Mouse (Mus musculus) CD8-positive naive resting alpha-beta T cell, adult 2 months (primary cell): ENCODE data around the gene Vti1a.

Experiments
- DNase-seq, 2 experiments: peaks; one replicate each; pipeline ENCODE4 v3.0.0; 2022; ENCODE audit warnings: low read depth in 2 of 2, low spot score in 2 of 2

Vti1a gene

GRCm38 (mm10) chr19:55316109-55316714 is at the start of gene Vti1a:
Gene Vti1a, plus strand, starts transcription at chr19:55316295.
- peak; percentile 79 to 84 for DNase-seq

GRCm38 (mm10) chr19:55266786-55267185 is 49.3 kb upstream of the Vti1a start:
- DNase-seq, result no peak

GRCm38 (mm10) chr19:55268150-55268549 is 47.9 kb upstream of the Vti1a start:
- no peak for DNase-seq

DNA sequence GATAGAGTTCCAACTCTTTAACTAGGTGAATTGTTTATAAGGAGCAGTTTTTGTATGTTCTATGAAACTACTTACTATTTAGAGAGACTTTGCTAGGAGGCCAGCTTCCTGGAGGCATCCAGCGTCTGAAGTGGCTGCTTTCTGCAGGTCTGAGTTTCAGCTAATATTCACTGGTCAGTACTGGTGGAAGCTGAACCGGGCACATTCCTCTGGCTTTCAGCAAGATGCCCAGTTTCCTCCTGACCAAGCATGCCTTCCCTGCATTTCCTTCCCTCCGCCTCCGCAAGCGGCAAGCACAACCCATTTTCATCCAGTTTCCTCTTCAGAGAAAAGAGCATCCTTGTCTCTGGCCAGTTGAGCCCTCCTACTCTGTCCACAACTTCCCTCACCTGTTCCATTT is 47.0 kb upstream of the Vti1a start:
- no peak for DNase-seq

DNA sequence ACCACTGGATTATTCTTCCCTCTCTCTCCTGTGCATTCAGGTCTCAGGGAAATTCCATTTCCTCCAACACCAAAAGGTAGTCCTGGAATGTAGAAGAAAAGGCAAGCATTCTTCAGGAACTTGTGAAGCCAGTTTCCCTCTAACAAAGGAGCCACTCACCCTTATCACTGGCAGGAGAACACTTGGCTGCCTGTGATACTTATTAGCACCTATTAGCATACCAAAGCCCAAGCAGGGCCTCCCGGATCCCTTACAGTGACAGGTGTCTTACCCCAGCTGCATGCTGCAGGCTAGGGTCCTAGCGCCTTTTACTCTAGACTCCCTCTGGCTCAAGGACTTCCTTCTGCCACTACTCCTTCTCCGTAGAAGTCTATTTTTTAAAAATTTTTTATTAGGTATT is 44.6 kb upstream of the Vti1a start:
- DNase-seq, result no peak

DNA sequence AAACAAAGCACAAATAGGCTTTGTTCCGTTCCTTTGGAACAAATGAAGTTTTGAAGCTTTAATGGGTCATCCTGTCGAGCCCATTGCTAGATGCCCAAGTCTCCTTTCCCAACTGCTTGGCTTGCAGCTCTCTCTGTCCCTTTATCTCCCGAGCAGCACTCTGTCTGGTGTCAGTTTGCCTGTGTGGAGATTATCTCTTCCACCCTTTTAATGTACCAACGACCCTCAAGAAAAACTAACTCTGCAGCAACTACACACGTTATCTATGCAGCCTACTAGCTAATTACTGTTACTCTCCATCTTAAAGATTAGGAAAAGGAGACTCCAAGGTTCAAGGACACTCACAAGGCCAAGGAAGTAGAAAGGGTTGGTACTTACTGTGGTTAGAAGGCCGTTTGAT is 42.8 kb upstream of the Vti1a start:
- no peak for DNase-seq

DNA sequence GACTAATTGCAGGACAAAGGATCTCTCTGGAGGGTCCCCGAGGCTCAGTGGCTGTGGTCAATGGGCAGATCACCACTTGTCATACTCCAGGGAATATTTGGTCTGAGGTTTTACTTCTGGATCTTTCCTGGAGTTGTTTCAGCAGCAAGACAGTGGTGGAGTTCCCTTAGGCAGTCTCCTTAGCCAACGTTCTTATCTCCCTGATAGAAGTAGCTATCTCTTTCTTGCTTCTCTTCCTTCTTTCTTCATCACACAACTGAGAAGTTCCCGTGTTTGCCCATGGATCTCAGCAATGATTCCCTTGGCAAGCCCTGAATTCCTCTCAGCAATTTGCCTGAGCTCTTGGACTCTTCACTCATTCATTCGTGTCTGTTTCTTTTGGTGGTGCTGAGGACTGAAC is 40.0 kb upstream of the Vti1a start:
- no peak for DNase-seq

- no peak for DNase-seq
Observed at GRCm38 (mm10) chr19:55276770-55277169, 39.3 kb upstream of the Vti1a start.

DNA sequence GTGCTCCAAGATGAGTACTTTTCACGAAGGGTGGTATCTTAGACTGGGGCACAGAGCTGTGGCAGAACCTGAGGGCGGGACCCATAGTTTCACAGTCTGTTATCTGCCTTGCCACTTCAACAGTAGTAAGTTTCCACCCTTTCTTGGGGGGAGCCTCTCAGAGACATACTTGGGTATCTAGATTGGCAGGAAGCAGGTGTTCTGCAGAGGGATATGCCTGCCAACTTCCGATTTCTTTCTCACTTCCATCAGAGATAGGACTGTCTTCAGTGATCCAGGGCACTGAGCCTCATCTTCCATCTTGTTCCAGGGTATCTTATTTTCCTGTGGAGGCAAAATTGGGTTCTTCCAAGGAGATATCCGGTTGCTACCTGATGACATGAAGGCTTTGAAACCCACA is 32.0 kb upstream of the Vti1a start:
- DNase-seq, result no peak

DNA sequence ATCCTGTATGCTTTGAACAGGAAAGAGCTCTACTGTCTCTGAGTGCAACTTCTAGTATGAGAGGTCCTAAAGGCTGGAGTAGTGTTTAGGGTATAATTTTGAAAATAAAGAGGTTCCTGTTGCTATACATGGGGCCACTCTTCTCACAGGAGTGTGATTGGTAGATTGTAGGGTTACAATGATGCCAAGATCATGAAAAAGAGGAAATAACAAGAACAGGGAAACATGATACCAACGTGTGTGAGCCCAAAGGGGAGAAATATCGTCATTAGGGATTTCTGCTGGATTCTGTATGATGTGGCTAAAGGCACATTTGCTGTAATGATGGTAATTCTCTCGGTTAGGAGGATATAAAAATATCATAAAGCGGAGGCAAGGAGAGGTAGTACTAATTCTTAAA is 30.1 kb upstream of the Vti1a start:
- no peak for DNase-seq

GRCm38 (mm10) chr19:55288974-55289373 is 27.1 kb upstream of the Vti1a start:
- DNase-seq, result no peak

DNA sequence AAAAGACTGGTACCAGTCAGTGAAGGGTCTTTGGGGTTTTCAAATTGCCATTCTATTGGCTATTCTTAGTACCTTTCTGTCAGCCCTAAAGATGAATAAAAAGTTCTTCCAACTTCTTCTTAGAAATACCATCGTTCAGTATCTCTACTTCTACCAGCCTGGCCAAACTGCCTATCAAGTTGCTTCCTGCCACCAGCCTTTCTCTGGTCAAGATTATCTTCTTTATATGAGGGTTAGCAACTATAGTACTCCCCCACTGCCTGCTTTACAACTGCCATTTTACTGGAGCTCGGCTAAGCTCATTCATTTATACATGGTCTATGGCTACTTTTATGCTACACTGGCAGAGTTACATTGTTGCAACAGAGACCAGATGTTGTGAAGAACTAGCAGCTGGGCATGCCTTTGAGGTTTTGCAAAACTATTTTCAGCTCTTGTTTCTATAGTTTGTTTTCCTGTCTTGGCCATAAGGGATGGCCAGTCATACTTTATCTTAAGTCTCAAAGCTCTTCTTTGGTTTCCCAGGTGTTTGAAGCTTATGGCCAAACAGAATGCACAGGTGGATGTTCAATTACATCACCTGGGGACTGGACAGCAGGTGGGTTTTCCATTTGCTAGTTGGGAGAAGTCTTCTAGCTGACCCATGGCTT is 25.3 kb upstream of the Vti1a start:
- no peak for DNase-seq

GRCm38 (mm10) chr19:55292210-55292850 is 23.8 kb upstream of the Vti1a start:
- no peak for DNase-seq

GRCm38 (mm10) chr19:55293175-55293574 is 22.9 kb upstream of the Vti1a start:
- no peak for DNase-seq

DNA sequence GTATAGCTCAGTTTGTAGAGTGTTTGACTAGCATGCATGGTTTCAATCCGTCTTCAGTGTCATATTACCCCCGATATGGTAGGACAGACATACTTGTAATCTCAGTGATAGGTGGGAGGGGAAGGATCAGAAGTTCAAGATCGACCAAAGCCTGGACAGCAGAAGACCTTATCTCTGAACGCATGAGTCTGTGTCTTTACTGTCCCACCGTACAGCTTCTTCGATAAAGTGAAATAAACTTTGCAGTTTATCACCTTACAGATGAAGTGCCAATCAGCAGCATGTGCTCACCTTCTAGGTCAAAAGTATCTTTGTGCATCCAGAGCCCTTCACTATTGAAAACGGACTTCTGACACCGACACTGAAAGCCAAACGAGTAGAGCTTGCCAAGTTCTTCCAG is 21.0 kb upstream of the Vti1a start:
- DNase-seq, result no peak

- no peak for DNase-seq
Observed at GRCm38 (mm10) chr19:55295556-55295955, 20.5 kb upstream of the Vti1a start.

- DNase-seq, result no peak
Observed at GRCm38 (mm10) chr19:55296301-55296700, 19.8 kb upstream of the Vti1a start.

GRCm38 (mm10) chr19:55297489-55297888 is 18.6 kb upstream of the Vti1a start:
- DNase-seq, result no peak

GRCm38 (mm10) chr19:55297961-55298360 is 18.1 kb upstream of the Vti1a start:
- no peak for DNase-seq

DNA sequence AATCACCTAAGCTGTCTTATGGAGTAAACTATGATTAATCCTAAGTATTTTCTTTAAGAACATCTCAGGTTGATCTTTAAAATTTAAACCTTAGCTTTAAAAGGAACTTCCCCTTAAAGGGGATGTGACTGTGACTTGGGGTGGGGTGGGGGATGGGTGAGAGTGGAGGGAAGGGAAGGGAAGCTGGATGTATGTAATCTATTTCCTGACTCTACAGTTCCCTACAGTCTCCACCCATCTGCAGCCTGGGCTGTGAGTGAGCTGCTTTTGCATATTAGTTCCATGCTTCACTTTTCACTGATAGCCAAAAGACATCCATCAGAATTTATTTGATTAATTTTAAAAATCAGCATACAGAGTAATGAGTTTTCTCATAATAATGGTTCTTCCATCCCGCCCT is 16.7 kb upstream of the Vti1a start:
- no peak for DNase-seq

GRCm38 (mm10) chr19:55300525-55300924 is 15.6 kb upstream of the Vti1a start:
- no peak for DNase-seq

GRCm38 (mm10) chr19:55305024-55305423 is 11.1 kb upstream of the Vti1a start:
- DNase-seq, result no peak

GRCm38 (mm10) chr19:55311874-55312273 is 4.2 kb upstream of the Vti1a start:
- no peak for DNase-seq
